Mouse (Mus musculus) stomach, embryonic 14.5 days (tissue): ENCODE results near the gene Gm28048. TPM values are rescaled to one million over a fixed set of nuclear protein-coding genes. Genes with fewer than 3 reads are reported as not detected.

Experiments used
- ATAC-seq: fragments of 200-750 bp; cut with Nextera tagmentation; 2 replicates; pipeline ENCODE4 v1.8.0; 2017; ENCODE audit warnings: low read depth, moderate TSS enrichment; ENCODE audit not compliant: insufficient number of reproducible peaks, insufficient read depth, low FRiP score
- H3K27ac ChIP-seq: fragments of 300-500 bp; sonication (generic); 2 replicates; pipeline ENCODE4 v1.5.1; 2014; ENCODE audit warnings: mild to moderate bottlenecking, low read length, moderate library complexity, mixed read lengths
- H3K27me3 ChIP-seq: fragments of 300-500 bp; sonication (generic); 2 replicates; pipeline ENCODE4 v1.6.1; 2014; ENCODE audit warnings: low read length, control low read depth, mixed read lengths; ENCODE audit not compliant: control insufficient read depth, insufficient read depth
- H3K36me3 ChIP-seq: fragments of 300-500 bp; sonication (generic); 2 replicates; pipeline ENCODE4 v1.6.1; 2014; ENCODE audit warnings: mild to moderate bottlenecking, control low read depth, low read length, moderate library complexity, mixed read lengths; ENCODE audit not compliant: control insufficient read depth, insufficient read depth
- H3K4me1 ChIP-seq: fragments of 300-500 bp; sonication (generic); 2 replicates; pipeline ENCODE4 v1.6.1; 2014; ENCODE audit warnings: low read length, control low read depth, mixed read lengths; ENCODE audit not compliant: control insufficient read depth, insufficient read depth
- H3K4me2 ChIP-seq: fragments of 300-500 bp; sonication (generic); replicated peaks from 2 replicates; pipeline ENCODE4 v1.6.1; 2014; ENCODE audit warnings: low read depth, low read length, control low read depth
- H3K4me3 ChIP-seq: fragments of 300-500 bp; sonication (generic); 2 replicates; pipeline ENCODE4 v1.5.1; 2014; ENCODE audit warnings: low read depth, low read length, control low read depth
- H3K9ac ChIP-seq: fragments of 300-500 bp; sonication (generic); replicated peaks from 2 replicates; pipeline ENCODE4 v1.6.1; 2014; ENCODE audit warnings: low read depth, mild to moderate bottlenecking, control low read depth, low read length, moderate library complexity, mixed read lengths
- H3K9me3 ChIP-seq: fragments of 300-500 bp; sonication (generic); 2 replicates; pipeline ENCODE4 v1.6.1; 2016; ENCODE audit warnings: low read depth, low read length, control low read depth; ENCODE audit not compliant: control insufficient read depth
- WGBS: fragments of 180-500 bp; shearing (Covaris S2); extraction: QIAGEN DNeasy Blood & Tissue Kit; methylation state at CpG from one replicate; pipeline ENCODE4 v1.1.7; 2014; 5-methylcytosine and 5-hydroxymethylcytosine counted together
- polyA plus RNA-seq: library from polyadenylated mRNA; unstranded; fragments of >200 nt; fragmentation: Nextera tagmentation; extraction: Ambion mirVana; gene quantifications from 2 replicates; pipeline ENCODE4 v1.2.1, GENCODE M21; 2014

The Gm28048 gene
- polyA plus RNA-seq, 1 experiment from 2014 or later = 9.2 TPM

GRCm38 (mm10) chr11:22857705-22858440 lies 124.0 kb downstream of the Gm28048 start:
- Histone ChIP-seq H3K4me2 (peak overlapping the region; percentile 81), H3K9me3 (no peaks in the 10 kb centered on the region), H3K9ac (no peak overlapping the region), H3K27ac (no peak overlapping the region), H3K27me3 (peaks cover 3% of the 10 kb centered on the region; the same call in 1 of the 2 replicates), H3K36me3 (no peaks in the 10 kb centered on the region), H3K4me1 (no peaks in the 10 kb centered on the region), H3K4me3 (peak overlapping the region; percentile 72)
- no peak for ATAC-seq
- 23% methylated on average over 25 of the region's 25 CpGs for WGBS

- 78% methylated on average over 5 of the region's 5 CpGs for WGBS
Observed at GRCm38 (mm10) chr11:22857106-22857704, 124.7 kb downstream of the Gm28048 start.

GRCm38 (mm10) chr11:22856371-22856965 lies 125.4 kb downstream of the Gm28048 start:
- 71% methylated on average over 3 of the region's 3 CpGs for WGBS
- Histone ChIP-seq H3K9ac (no peak overlapping the region), H3K4me2 (no peak overlapping the region), H3K27ac (no peak overlapping the region), H3K4me3 (no peak overlapping the region), H3K4me1 (no peaks in the 10 kb centered on the region), H3K27me3 (peaks cover 3% of the 10 kb centered on the region; the same call in 1 of the 2 replicates), H3K36me3 (no peaks in the 10 kb centered on the region), H3K9me3 (no peaks in the 10 kb centered on the region)
- ATAC-seq = no peak

More at GRCm38 (mm10) chr11:22857106-22857704, 124.7 kb downstream of the Gm28048 start:
- no peak overlapping the region for H3K9ac ChIP-seq
- H3K9me3 ChIP-seq = no peaks in the 10 kb centered on the region
- H3K4me1 ChIP-seq = no peaks in the 10 kb centered on the region
- peaks cover 3% of the 10 kb centered on the region; the same call in 1 of the 2 replicates for H3K27me3 ChIP-seq
- no peak for ATAC-seq
- no peak overlapping the region for H3K4me3 ChIP-seq
- H3K27ac ChIP-seq = no peak overlapping the region
- no peaks in the 10 kb centered on the region for H3K36me3 ChIP-seq
- H3K4me2 ChIP-seq = peak overlapping the region; percentile 81

GRCm38 (mm10) chr11:22854571-22854970 lies 127.3 kb downstream of the Gm28048 start:
- Histone ChIP-seq H3K4me1 (peaks cover 9% of the 10 kb centered on the region; the same call in 1 of the 2 replicates), H3K27ac (no peak overlapping the region), H3K9me3 (no peaks in the 10 kb centered on the region), H3K4me3 (no peak overlapping the region), H3K27me3 (peaks cover 3% of the 10 kb centered on the region; the same call in 1 of the 2 replicates), H3K9ac (no peak overlapping the region), H3K4me2 (no peak overlapping the region), H3K36me3 (no peaks in the 10 kb centered on the region)
- WGBS = 74% methylated on average over 4 of the region's 4 CpGs
- ATAC-seq = no peak

GRCm38 (mm10) chr11:22853477-22854157 lies 128.3 kb downstream of the Gm28048 start:
- H3K4me3 ChIP-seq = no peak overlapping the region
- no peaks in the 10 kb centered on the region for H3K27me3 ChIP-seq
- H3K9ac ChIP-seq = no peak overlapping the region
- WGBS = 47% methylated on average over 2 of the region's 2 CpGs
- no peak overlapping the region for H3K4me2 ChIP-seq
- no peak for ATAC-seq
- H3K36me3 ChIP-seq = no peaks in the 10 kb centered on the region
- peaks cover 10% of the 10 kb centered on the region; the same call in 1 of the 2 replicates for H3K4me1 ChIP-seq
- H3K9me3 ChIP-seq = no peaks in the 10 kb centered on the region
- no peak overlapping the region for H3K27ac ChIP-seq

GRCm38 (mm10) chr11:22852510-22852909 lies 129.4 kb downstream of the Gm28048 start:
- no peaks in the 10 kb centered on the region for H3K27me3 ChIP-seq
- no peak overlapping the region for H3K4me3 ChIP-seq
- H3K36me3 ChIP-seq = no peaks in the 10 kb centered on the region
- H3K9ac ChIP-seq = no peak overlapping the region
- no peak overlapping the region for H3K4me2 ChIP-seq
- peaks cover 13% of the 10 kb centered on the region; the same call in 1 of the 2 replicates for H3K4me1 ChIP-seq
- H3K9me3 ChIP-seq = no peaks in the 10 kb centered on the region
- ATAC-seq = no peak
- 79% methylated on average over 1 of the region's 1 CpGs for WGBS
- no peak overlapping the region for H3K27ac ChIP-seq

- H3K27ac ChIP-seq = no peak overlapping the region
- H3K27me3 ChIP-seq = no peaks in the 10 kb centered on the region
- no peak for ATAC-seq
- H3K4me3 ChIP-seq = no peak overlapping the region
- no peak overlapping the region for H3K9ac ChIP-seq
- no peaks in the 10 kb centered on the region for H3K9me3 ChIP-seq
- 52% methylated on average over 4 of the region's 4 CpGs for WGBS
- no peaks in the 10 kb centered on the region for H3K36me3 ChIP-seq
- no peak overlapping the region for H3K4me2 ChIP-seq
- peaks cover 13% of the 10 kb centered on the region; the same call in 1 of the 2 replicates for H3K4me1 ChIP-seq
Observed at GRCm38 (mm10) chr11:22851416-22851815, 130.5 kb downstream of the Gm28048 start.

GRCm38 (mm10) chr11:22850077-22850476 lies 131.8 kb downstream of the Gm28048 start:
- Histone ChIP-seq H3K36me3 (no peaks in the 10 kb centered on the region), H3K9ac (no peak overlapping the region), H3K27me3 (no peaks in the 10 kb centered on the region), H3K27ac (no peak overlapping the region), H3K4me3 (no peak overlapping the region), H3K9me3 (no peaks in the 10 kb centered on the region), H3K4me1 (peaks cover 13% of the 10 kb centered on the region; the same call in 1 of the 2 replicates), H3K4me2 (no peak overlapping the region)
- no peak for ATAC-seq
- 76% methylated on average over 4 of the region's 4 CpGs for WGBS
